Mouse (Mus musculus) G1E-ER4 (cell line): ENCODE measurements around the gene Stk32c. TPM values are rescaled to one million over a fixed set of nuclear protein-coding genes. Genes with fewer than 3 reads are reported as not detected.

Source experiments
- GATA1 ChIP-seq: IDR thresholded peaks from one replicate; pipeline ENCODE4 v1.8.0; 2012; ENCODE audit warnings: low read length, inconsistent platforms
- polyA plus RNA-seq: library from polyadenylated mRNA; stranded (reverse); fragments of >175 nt; gene quantifications from 2 replicates; pipeline ENCODE4 v1.2.3, GENCODE M21; 2012

Stk32c gene
- polyA plus RNA-seq, 1 experiment: not detected

DNA sequence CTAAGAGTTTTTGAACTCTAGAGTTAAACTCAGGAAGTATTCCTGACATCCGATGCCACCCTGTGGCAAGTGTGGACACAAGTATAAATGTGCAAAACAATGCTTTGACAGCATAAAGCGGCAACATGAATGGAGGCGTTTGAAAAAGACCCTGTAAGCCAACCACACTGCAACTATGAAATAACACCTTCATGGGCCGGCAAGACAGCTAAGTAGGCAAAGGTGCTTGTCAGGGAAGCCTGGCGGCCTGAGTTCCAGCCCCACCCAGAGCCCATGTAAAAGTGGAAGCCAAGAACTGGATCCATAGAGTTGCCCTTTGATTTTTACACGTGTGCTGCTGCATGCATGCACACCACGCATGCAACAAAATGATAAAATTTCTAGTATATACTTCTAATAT, 3.9 kb upstream of the Stk32c start:
- TF ChIP-seq GATA1: no peak

DNA sequence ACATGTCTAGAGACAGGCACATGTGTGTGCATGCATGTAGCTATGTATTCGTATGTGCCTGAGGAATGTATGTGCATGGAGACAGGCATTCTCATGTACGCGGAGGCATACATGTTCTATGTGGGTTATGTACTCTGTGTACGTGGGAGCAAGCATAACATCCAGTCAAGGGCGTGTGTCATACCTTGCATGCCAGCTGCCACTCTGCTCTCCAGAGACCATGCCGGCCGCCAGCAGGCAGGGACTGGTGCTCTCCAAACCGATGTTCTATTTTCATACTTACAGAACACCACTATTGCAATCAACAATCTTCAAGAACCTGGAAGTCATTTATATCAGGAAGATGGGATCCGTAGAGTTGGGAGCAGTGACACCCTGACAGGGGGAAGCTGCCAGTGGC, 3.4 kb upstream of the Stk32c start:
- TF ChIP-seq GATA1: no peak

DNA sequence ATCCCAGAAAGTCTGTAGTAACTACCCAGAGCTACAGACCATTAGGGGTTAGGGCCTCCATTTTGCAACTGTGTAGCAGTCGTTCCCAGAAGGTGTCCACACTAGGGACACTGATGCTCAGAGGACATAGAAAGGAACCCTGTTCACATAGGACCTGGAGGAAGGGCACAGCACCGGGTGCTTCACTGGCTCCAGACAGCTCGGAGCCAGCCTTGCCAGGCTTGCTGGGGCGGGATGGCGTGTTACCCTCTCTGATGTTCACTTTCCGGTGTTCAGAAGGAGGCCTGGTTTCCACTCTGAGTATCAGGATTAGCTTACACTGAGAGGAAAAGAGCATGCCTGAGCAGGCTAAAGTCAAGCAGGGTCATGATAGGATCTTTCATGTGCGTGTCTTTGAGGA, 2.8 kb upstream of the Stk32c start:
- TF ChIP-seq GATA1: no peak

DNA sequence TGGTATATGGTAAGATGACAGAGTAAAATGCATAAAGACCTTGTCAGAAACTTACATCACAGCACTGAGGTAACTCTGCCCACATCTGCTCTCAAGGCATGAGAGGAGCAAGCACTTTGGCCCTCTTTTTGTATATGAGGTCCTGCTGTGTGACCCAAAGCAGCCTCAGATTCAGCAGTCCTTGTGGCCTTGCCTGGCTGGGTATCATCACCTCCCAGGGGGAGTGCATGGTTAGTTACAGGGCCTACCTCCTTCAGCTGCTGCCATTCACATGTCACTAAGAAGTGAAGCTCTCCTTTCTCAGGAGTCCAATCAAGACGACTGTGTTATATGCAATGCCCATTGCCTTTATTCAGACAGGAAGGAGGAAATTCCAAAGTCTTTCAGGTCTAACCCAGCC, 2.4 kb upstream of the Stk32c start:
- no peak for TF ChIP-seq GATA1

DNA sequence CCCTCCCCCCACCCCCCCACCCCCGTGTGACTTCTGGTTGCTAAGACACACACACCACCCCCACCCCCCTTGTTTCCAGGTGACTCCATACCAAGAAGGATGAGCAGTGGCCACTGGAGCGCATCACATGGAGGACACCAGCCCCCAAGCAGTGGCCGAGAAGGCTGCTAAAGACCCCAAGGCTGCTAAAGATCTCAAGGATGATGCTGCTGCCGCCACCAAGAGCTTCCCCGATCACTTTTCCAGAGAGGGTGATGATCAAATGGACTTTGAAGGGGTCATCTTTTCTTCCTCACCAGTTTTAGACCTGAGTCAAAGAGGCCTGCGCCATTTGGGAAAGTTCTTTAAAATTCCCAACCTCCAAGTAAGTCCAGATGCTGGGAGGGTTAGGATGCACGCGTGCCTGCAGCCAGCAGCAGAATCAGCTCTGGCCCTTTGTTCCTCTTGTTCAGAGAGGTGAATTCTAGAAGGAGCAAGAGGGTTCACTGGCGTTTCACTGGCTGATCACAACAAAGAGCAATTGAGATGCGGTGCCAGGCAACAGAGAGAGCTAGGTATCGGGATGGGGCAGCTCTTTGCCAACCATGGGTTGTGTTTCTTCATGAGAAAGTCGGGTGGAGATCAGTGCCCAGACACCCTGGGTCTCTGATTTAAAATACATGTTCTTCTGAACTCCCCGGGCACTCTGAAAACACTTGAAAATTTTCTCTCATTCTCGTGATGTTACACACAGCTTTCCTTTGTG, 1.7 kb upstream of the Stk32c start:
- no peak for TF ChIP-seq GATA1

DNA sequence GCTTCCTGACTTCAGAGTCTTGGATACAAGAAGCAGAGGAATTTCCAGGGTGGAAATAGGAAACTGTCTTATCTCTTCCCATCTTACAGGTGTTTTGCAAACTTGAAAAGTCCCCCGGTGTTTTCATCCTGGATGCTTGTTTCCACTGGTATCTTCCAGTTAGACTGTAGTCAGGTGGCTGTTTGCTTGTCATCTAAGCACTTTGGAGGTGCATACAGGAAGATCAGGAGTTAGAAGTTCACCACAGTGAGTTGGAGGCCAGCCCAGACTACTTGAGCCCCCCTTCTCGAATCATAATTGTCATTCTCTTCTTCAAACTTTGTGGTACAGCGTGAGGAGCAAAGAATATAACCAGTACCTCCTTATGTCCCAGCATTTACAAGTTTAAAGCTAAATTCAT, 1.1 kb upstream of the Stk32c start:
- no peak for TF ChIP-seq GATA1

DNA sequence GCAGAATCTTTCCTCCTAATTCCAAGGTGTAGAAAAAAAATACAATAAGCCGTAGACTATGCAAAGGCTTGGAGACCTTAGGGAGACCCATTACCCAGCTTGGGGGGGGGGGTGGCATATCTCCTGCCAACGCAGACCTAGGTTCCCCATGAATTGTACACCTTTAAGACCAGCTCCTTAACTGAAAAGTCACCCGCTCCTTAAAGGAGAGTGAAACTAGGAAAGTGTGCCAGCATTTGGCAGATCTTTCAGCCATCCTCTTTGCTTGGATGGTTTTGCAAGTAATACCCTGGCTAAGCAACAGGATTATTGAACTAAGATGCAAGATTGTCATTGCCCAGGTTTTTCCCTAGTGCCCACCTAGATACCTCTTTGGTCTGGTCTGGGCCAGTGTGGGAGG, 644 bp upstream of the Stk32c start:
- TF ChIP-seq GATA1: no peak

DNA sequence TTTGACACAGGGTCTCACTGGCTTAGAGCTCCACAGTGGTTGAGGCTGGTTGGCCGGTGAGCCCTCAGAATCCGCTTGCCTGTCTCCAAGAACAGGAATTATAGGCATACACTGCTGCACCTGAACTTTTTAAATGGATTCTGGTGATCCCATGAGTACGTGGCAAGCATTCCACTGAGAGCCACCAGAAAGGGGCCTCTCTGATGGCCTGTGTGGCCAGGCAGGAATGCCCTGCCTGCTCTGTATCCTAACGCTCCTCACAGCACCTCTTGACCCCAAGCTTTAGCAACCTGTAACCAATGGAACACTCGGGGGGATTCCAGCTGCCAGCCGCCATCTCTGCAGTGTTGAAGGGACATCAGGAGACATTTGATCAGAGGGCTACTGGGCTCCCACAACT, 1.3 kb downstream of the Stk32c start:
- no peak for TF ChIP-seq GATA1

DNA sequence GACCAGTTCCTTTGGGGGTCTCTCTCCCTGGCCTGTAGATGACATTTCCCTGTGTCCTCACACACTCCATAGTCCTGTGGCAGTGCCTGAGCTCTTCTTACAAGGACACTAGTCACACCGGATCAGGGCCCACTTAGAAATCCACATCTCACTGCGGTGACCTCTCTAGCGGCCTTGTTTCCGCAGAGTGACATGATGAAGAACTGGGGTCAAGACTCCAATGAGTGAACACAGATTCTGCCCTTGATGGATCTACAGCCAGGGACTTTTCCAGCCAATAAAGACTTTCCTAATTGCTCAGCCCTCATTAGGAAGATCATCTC, 4.4 kb downstream of the Stk32c start:
- no peak for TF ChIP-seq GATA1

DNA sequence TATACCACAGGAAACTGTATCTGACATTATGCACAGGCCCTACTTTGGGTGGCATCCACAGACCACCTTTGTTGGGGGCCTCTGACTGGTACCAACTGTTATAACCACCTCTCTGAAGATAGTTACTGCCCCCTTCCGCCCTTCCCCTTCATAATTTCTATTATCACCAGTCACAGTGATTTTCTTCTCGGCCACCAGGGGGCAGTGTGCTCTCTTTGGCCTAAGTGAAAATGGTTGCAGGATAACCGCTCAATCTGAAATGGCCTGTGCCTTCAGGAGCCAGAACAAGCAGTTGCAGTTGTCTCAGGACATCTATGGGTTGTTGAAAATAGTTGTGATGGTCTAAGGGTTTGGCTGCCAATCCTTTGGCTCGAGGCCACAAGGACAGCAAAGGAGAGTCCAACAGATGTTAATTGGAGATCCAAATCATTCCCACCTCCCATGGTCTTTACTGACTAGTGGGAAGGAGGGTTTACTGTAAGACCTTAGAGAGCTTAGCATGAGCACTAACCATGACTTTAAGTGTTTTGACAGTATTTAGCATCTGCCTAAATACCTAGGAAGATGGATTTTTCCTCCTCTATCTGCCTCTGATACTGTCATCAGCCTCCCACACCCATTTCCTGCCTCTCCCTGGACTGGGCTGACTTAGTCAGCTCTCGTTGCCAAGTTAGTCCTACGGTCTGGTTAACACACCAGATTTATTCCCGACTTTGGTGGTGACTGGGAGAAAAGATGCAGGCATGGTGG, 4.9 kb downstream of the Stk32c start:
- TF ChIP-seq GATA1: no peak

DNA sequence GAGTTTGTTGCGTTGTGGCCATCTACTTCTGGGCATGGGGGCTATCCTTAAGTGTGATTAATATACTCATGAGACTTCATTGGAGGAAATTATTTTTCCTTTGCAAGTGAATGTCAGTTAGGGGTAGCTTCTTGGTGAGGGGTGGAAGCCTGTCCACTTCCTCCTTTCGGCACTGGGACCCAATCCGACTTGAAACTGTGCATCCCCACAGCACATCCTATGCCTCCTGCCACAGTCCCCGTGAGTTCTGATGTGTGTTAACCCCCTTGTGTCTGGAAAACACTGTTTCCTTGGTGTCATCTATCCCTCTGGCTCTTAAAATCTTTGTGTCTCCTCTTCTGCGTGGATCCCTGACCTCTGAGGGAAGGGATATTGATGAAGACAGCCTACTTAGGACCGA, 11.9 kb downstream of the Stk32c start:
- TF ChIP-seq GATA1: no peak

DNA sequence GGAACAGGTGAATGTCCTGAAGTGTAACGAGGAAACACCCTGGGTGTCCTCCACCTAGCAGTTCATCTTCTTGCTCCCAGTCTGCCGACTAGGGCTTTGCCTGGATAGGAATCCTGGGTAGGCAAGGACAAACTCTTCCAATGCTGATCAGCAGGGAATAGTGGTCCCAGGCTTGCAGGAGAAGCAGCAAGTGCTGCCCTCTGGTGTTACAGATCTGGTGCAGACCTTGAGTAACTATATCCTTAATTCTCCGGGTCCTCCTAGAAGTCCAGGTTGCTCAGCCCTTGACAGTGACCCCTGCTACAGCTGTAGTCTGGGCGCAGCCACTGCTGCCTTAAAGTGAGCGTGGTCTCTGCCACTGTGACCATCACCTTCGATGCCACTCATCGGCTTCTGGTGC, 13.0 kb downstream of the Stk32c start:
- no peak for TF ChIP-seq GATA1

DNA sequence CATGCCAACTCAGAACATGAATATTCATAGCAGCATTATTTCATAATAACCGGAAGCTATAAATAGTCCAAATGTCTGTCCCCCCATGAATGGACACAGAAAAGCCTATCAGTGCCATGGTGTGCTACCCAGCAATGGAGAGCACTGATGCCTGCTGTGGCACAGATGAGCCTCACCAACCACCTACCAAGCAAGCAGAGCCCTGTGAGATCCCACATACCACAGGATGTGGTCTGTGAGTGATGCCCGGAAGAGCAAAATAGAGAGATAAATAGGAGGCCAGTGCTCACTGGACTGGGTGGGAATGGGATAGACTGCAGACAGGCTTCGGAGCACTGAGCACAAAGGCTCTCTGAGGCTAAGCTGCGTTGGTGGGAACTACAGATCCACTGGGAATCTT, 16.1 kb downstream of the Stk32c start:
- TF ChIP-seq GATA1: no peak

DNA sequence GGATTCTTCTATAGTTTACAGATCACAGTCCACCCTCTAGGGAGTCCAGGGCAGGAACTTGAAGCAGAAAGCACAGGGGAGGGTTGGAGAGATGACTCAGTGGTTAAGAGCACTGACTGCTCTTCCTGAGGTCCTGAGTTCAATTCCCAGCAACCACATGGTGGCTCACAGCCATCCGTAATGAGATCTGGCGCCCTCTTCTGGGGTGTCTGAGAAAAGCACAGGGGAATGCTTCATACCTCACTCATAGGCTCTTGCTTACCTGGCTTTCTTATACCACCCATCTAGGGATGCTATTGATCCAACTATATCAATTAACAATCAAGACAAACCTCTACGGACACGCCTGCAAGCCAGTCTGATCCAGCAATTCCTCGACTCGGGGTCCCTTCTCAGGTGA, 21.5 kb downstream of the Stk32c start:
- no peak for TF ChIP-seq GATA1

DNA sequence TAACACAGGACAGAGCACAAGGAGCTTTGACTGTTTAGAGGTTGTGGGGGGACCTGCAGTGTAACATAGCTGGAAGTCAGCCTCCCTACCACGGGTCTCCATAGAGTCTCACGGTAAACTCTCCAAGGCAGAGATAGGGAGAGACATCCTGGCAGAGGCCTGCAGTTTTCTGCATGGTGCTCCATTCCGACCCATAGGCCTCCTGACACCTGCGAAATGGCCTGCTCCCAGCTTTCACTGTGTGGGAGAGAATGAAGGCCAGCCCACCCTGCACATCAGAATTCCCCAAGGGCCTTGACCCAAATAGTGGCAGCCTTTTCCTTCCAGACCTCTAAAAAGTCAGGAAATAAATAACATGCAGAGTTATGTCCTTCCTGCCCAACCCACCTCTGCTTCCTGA, 22.5 kb downstream of the Stk32c start:
- TF ChIP-seq GATA1: no peak

DNA sequence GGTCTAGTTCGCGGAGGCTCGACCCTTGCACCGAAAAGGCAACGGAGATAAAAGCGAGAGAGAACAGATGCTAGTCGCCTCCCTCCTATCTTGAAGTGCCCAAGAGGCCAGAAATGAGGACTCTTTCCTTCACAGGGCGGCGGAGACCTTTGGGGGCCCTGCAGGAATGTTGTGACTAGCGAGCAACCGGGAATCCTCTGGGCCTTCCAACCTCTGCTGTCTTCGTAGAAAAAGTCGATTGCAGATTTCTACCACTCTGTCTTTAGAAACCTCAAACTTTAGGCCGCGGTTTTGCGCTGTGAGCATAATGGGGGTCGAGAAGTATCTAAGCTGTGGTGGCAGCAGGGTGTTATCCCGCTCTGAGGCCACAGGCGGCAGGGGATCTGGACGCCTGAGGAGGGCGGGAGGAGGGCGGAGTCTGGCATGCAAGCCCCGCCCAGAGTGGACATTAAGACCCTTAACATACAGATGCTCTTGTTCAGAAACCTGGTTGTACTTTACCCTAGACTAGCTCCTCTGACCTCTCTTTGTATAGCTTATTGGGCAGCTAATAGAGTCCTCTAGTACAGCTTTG, 24.4 kb downstream of the Stk32c start:
- no peak for TF ChIP-seq GATA1
